Mouse (Mus musculus) liver, embryonic 13.5 days (tissue): ENCODE measurements around the gene Creb1. TPM values are rescaled to one million over a fixed set of nuclear protein-coding genes. Genes with fewer than 3 reads are reported as not detected.
"Not testable (repeated sequence)": the region's sequence is repeated elsewhere in the genome, so short reads cannot be mapped to it uniquely, and the experiment has no call there.

Experiments used
- ATAC-seq: fragments of 200-750 bp; cut with Nextera tagmentation; 2 replicates; pipeline ENCODE4 v1.8.0; 2017; ENCODE audit warnings: low read depth, mild to moderate bottlenecking, moderate number of reproducible peaks, moderate library complexity
- DNase-seq: peaks from one replicate; pipeline ENCODE4 v3.0.0; 2022
- H3K27ac ChIP-seq: fragments of 300-500 bp; sonication (generic); 2 replicates; pipeline ENCODE4 v1.5.1; 2015; ENCODE audit warnings: moderate library complexity, mild to moderate bottlenecking, inconsistent platforms
- H3K27me3 ChIP-seq: fragments of 300-500 bp; sonication (generic); 2 replicates; pipeline ENCODE4 v1.6.1; 2015; ENCODE audit warnings: mild to moderate bottlenecking, inconsistent platforms
- H3K36me3 ChIP-seq: fragments of 300-500 bp; sonication (generic); 2 replicates; pipeline ENCODE4 v1.6.1; 2015; ENCODE audit warnings: mild to moderate bottlenecking, inconsistent platforms
- H3K4me1 ChIP-seq: fragments of 300-500 bp; sonication (generic); replicated peaks from 2 replicates; pipeline ENCODE4 v1.6.1; 2015; ENCODE audit warnings: inconsistent platforms
- H3K4me2 ChIP-seq: fragments of 300-500 bp; sonication (generic); 2 replicates; pipeline ENCODE4 v1.6.1; 2015; ENCODE audit warnings: inconsistent platforms, mild to moderate bottlenecking, moderate library complexity
- H3K4me3 ChIP-seq: fragments of 300-500 bp; sonication (generic); replicated peaks from 2 replicates; pipeline ENCODE4 v1.5.1; 2015; ENCODE audit warnings: mild to moderate bottlenecking, inconsistent platforms
- H3K9ac ChIP-seq: fragments of 300-500 bp; sonication (generic); 2 replicates; pipeline ENCODE4 v1.6.1; 2015; ENCODE audit warnings: mild to moderate bottlenecking, inconsistent platforms
- H3K9me3 ChIP-seq: fragments of 300-500 bp; sonication (generic); replicated peaks from 2 replicates; pipeline ENCODE4 v1.6.1; 2016; ENCODE audit warnings: inconsistent platforms
- WGBS: fragments of 180-500 bp; shearing (Covaris S2); methylation state at CpG from one replicate; pipeline ENCODE4 v1.1.7; 2015; ENCODE audit not compliant: insufficient replicate concordance; 5-methylcytosine and 5-hydroxymethylcytosine counted together
- polyA plus RNA-seq: library from polyadenylated mRNA; unstranded; fragments of >200 nt; fragmentation: Nextera tagmentation; extraction: Ambion mirVana; gene quantifications from 2 replicates; pipeline ENCODE4 v1.2.1, GENCODE M21; 2015

The Creb1 gene
- polyA plus RNA-seq, 1 experiment from 2014 or later = 11.4 TPM

DNA sequence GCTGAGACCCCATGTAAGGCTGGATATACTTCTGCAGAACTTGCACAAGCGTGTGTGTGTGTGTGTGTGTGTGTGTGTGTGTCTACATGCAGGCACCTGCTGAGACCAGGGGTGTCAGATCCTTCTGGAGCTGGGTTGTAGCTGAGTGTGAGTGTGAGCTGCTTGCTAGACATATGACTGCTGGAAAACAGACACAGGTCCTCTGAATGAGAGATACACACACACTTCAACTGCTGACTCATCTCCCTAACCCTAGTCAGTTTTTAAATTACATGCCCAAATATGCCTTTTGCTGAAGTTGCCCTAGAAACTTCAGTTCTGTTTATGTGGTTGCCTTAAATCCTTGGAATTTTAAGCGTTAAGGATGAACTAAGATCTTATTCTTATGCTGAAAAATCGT lies 13.6 kb downstream of the Creb1 start:
- Histone ChIP-seq H3K27ac (no peak overlapping the region), H3K4me1 (peaks cover 4% of the 10 kb centered on the region), H3K36me3 (peaks cover 10% of the 10 kb centered on the region; the same call in 1 of the 2 replicates), H3K4me2 (no peak overlapping the region), H3K9me3 (no peaks in the 10 kb centered on the region), H3K27me3 (no peaks in the 10 kb centered on the region), H3K4me3 (no peak overlapping the region), H3K9ac (no peak overlapping the region)
- 74% methylated on average over 3 of the region's 3 CpGs for WGBS
- no peak for DNase-seq
- ATAC-seq = no peak

DNA sequence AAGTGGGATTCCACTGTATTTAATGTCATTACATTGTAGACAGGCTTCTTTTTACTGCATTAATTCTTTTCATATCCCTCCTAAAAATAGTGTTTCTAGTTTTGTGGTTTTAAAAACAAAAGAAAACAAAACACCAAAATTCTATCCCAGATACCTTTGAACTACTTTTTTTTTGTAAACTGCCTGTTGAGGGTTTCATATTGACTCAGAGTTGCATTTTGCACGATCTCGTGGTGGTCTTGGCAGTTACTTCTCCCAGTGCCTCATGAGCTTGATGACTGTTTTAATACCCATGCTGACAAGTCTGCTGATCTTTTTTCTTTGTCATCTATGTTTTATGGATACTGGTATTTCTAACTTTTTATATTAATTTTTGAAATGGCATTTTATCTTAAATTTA lies 16.9 kb downstream of the Creb1 start:
- Histone ChIP-seq H3K36me3 (peaks cover 24% of the 10 kb centered on the region), H3K4me2 (no peak overlapping the region), H3K27me3 (no peaks in the 10 kb centered on the region), H3K27ac (no peak overlapping the region), H3K4me3 (no peak overlapping the region), H3K4me1 (peaks cover 4% of the 10 kb centered on the region), H3K9ac (no peak overlapping the region), H3K9me3 (no peaks in the 10 kb centered on the region)
- no peak for DNase-seq
- ATAC-seq = no peak
- 63% methylated on average over 2 of the region's 2 CpGs for WGBS

DNA sequence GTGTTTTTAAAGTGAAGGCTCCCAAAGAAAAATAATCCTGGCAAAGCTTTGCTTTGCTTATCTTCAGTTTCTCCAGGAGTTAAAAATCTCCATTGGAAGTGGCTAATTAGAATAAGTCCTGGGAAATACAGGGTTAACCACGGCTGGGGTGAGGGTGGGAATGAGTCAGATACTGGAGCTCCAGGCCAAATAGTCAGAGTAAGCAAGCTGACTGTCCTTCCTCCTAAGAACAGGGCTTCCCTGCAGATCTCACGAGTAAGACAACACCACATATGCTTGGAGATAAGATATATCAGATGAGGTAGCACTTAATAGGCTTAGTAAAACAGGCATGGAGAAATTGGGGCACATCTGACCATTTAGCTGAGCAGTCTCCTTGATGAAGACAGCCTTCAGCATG lies 19.5 kb downstream of the Creb1 start:
- no peaks in the 10 kb centered on the region for H3K27me3 ChIP-seq
- no peaks in the 10 kb centered on the region for H3K9me3 ChIP-seq
- H3K36me3 ChIP-seq = peaks cover 31% of the 10 kb centered on the region
- 34% methylated on average over 2 of the region's 2 CpGs for WGBS
- no peak overlapping the region for H3K4me2 ChIP-seq
- no peak overlapping the region for H3K4me3 ChIP-seq
- no peak overlapping the region for H3K9ac ChIP-seq
- no peak overlapping the region for H3K27ac ChIP-seq
- no peaks in the 10 kb centered on the region for H3K4me1 ChIP-seq
- DNase-seq = no peak
- no peak for ATAC-seq

DNA sequence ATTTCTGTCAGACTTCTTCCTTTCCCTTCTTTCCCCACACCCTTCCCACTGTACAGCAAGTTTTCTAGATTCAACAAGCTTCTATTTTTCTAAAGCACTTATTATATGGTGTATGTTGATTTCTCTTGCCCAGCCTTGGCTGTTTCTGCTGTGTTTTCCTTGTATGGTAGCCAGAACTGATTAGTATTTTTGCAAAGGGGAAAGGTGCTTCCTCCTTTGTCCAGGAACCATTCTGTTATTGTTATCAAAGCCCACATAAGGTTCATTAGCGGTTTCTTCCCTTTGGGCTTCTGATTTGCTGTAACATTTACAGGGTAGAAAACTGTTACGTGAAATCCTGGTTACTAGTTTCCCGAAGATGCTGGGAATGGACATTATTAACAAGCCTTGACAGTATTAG lies 27.7 kb downstream of the Creb1 start:
- H3K36me3 ChIP-seq = peaks cover 28% of the 10 kb centered on the region
- H3K4me3 ChIP-seq = no peak overlapping the region
- 78% methylated on average over 3 of the region's 3 CpGs for WGBS
- no peak overlapping the region for H3K4me2 ChIP-seq
- DNase-seq = no peak
- no peak overlapping the region for H3K9ac ChIP-seq
- H3K9me3 ChIP-seq = no peaks in the 10 kb centered on the region
- no peak for ATAC-seq
- no peaks in the 10 kb centered on the region for H3K27me3 ChIP-seq
- no peaks in the 10 kb centered on the region for H3K4me1 ChIP-seq
- H3K27ac ChIP-seq = no peak overlapping the region

DNA sequence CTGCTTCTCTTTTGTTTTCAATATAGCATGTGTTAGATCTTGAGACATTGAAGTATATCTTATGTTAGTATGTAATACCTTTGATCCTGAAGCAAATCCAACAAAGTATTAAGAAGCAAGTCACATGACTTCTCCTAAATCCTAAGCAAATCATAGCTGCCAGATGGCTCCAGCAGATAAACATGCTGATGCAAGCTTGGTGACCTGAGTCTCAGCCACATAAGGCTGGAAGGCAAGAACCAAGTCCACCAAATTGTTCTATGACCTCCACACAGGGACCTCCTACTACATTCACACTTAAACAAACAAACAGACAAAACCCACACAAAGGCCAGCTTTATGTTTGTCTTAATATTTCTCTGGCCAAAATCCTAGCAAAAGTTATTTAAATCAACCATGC lies 35.8 kb downstream of the Creb1 start:
- no peak overlapping the region for H3K27ac ChIP-seq
- H3K9me3 ChIP-seq = no peaks in the 10 kb centered on the region
- H3K27me3 ChIP-seq = no peaks in the 10 kb centered on the region
- DNase-seq (no peak), ATAC-seq (no peak)
- H3K4me3 ChIP-seq = no peak overlapping the region
- no peaks in the 10 kb centered on the region for H3K4me1 ChIP-seq
- H3K4me2 ChIP-seq = no peak overlapping the region
- H3K9ac ChIP-seq = no peak overlapping the region
- H3K36me3 ChIP-seq = peaks cover 39% of the 10 kb centered on the region

DNA sequence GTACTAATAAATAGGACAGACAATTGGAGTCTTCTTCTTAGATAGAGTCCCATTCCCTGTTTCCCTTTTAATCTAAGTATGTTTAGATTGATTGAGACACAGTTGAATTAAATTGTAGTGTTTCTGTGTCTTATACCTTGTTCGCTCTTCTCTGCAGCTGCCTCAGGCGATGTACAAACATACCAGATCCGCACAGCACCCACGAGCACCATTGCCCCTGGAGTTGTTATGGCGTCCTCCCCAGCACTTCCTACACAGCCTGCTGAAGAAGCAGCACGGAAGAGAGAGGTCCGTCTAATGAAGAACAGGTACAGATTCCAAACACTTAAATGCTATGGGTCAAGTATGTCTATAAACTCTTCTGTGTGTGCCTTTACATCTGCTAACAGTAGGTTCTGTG lies 43.6 kb downstream of the Creb1 start:
- Histone ChIP-seq H3K27ac (no peak overlapping the region), H3K36me3 (peaks cover 51% of the 10 kb centered on the region), H3K4me3 (no peak overlapping the region), H3K9me3 (no peaks in the 10 kb centered on the region), H3K9ac (no peak overlapping the region), H3K4me2 (no peak overlapping the region), H3K27me3 (no peaks in the 10 kb centered on the region), H3K4me1 (no peaks in the 10 kb centered on the region)
- ATAC-seq (no peak), DNase-seq (no peak)
- WGBS = 89% methylated on average over 7 of the region's 7 CpGs

DNA sequence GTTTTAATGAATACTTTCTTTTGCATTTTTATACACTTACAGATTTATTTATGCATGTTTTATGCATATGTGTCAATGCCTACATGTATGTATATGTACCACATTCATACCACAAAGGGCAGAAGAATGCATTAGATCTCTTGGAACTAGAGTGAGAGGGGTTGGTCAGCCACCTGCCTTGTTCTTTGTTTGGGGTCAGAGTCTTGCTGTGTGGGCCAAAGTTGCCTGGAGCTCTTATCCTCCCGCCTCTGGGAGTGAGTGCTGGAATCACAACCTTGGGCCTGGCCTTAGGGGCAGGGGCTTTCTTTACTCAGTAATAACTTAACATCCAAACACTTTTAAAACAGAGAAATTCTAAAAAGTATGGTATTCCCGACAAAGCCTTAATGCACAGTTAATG lies 44.3 kb downstream of the Creb1 start:
- WGBS = 89% methylated on average over 2 of the region's 2 CpGs

DNA sequence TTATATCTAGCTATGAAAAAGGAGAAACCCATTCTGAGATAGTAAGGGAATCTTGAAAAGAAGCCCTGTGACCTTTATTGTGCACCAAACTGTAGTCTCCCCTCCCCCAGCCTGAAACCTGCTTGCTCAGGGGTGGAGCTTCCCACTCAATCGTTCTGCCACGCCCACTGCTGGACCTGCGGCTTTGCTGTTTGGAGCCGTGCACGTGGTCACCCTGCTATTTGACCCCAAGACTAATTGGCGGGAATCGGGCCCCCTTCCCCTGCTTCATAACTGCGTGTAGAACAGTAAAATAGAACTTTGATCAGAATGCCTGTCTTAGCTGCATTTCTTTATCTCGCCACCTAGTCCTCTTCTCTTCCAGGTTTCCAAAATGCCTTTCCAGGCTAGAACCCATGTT lies 45.5 kb downstream of the Creb1 start:
- ATAC-seq, H3K9ac ChIP-seq, H3K9me3 ChIP-seq, H3K4me3 ChIP-seq, H3K27me3 ChIP-seq, H3K4me2 ChIP-seq, H3K4me1 ChIP-seq, H3K27ac ChIP-seq: not testable (repeated sequence)
- DNase-seq = peak; percentile 6
- WGBS = 68% methylated on average over 9 of the region's 9 CpGs
- H3K36me3 ChIP-seq = peaks cover 56% of the 10 kb centered on the region

More for the DNA sequence above, 44.3 kb downstream of the Creb1 start:
- H3K9me3 ChIP-seq = no peaks in the 10 kb centered on the region
- H3K36me3 ChIP-seq = peaks cover 54% of the 10 kb centered on the region
- no peaks in the 10 kb centered on the region for H3K4me1 ChIP-seq
- H3K27ac ChIP-seq = no peak overlapping the region
- no peaks in the 10 kb centered on the region for H3K27me3 ChIP-seq
- no peak for DNase-seq
- H3K4me3 ChIP-seq = no peak overlapping the region
- H3K4me2 ChIP-seq = no peak overlapping the region
- ATAC-seq = no peak
- no peak overlapping the region for H3K9ac ChIP-seq

DNA sequence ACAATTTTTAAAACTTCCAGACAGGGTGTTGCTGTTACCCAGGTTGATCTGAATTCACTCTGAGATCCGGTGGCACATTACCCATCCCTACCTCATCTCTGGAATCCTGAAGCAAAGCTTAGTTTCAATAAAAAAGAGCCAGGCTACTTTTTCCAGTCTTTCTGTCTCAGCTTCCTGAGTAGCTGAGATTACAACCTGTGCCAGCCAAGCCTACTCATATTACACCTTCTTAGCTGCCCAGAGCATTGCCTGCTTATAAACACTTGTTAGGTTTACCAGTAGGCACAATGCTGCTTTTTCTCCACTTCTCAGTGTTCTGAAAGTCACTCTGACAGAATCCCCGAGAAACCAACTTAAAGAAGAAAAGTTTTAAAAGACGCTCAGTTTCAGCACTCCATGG lies 46.4 kb downstream of the Creb1 start:
- Histone ChIP-seq H3K36me3 (peaks cover 53% of the 10 kb centered on the region), H3K4me3 (no peak overlapping the region), H3K27ac (no peak overlapping the region), H3K27me3 (no peaks in the 10 kb centered on the region), H3K9ac (no peak overlapping the region), H3K4me2 (no peak overlapping the region), H3K4me1 (no peaks in the 10 kb centered on the region), H3K9me3 (no peaks in the 10 kb centered on the region)
- DNase-seq (no peak), ATAC-seq (no peak)
- 85% methylated on average over 3 of the region's 3 CpGs for WGBS

DNA sequence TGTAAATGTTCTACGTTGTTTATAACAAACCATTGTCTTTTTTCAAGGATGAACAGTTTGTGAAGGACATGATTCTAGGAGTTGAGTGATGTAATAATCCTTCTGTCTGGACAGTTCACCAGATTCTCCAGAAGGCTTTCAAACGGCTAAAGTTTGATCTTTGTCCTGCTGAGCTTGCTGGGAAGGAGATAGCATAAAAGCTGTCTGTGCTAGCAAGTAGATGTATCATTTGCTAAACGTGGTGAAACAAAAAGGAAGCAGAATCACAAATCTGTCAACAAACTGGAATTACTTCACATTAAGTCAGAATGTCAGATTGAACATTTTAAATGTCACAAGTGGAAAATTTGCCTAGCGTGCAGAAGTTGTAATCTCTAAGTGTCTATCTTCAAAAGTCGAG lies 66.5 kb downstream of the Creb1 start:
- Histone ChIP-seq H3K4me1 (0 out of 2 replicates have a peak, but pooled peaks cover 10% of the 10 kb centered on the region), H3K9me3 (no peaks in the 10 kb centered on the region), H3K27me3 (no peaks in the 10 kb centered on the region), H3K36me3 (peaks cover 23% of the 10 kb centered on the region), H3K27ac (no peak overlapping the region), H3K4me3 (no peak overlapping the region), H3K4me2 (no peak overlapping the region), H3K9ac (no peak overlapping the region)
- no peak for ATAC-seq
- 54% methylated on average over 5 of the region's 5 CpGs for WGBS
- DNase-seq = no peak

DNA sequence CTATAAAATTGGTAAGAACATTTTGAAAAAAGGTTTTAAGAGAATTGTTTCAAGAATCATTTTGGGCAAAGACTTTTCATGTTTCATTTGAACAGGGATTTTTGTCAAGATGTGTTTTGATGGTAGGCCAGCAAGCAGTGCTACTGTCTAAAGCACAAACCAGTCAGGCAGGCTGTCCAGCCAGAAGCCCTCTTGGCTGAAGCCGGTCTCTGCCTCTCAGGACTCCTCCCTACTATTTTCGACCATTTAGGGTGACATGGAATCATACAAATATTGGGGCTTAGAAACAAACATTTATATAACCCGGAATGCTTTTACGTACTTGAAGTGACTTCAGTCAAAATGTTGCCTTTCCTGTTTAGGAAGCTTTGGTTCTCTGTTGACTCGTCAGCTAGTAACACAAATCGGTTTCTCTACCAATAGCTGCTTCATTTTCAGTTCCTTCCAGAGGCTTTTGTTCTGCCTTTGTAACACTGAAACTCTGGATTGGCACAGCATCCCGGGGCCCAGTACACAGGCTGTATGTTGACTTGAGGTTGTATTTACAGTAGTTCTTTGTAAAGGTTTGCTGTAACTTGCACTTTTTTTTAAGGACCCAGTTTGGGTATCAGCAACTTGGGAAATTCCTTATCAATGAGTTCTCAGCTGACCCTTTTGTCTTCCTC lies 68.1 kb downstream of the Creb1 start:
- WGBS = 80% methylated on average over 7 of the region's 7 CpGs
- Histone ChIP-seq H3K27ac (no peak overlapping the region), H3K4me3 (no peak overlapping the region), H3K27me3 (no peaks in the 10 kb centered on the region), H3K36me3 (peaks cover 31% of the 10 kb centered on the region), H3K9me3 (no peaks in the 10 kb centered on the region), H3K4me2 (no peak overlapping the region), H3K9ac (no peak overlapping the region), H3K4me1 (peaks cover 11% of the 10 kb centered on the region)
- ATAC-seq = no peak
- no peak for DNase-seq

DNA sequence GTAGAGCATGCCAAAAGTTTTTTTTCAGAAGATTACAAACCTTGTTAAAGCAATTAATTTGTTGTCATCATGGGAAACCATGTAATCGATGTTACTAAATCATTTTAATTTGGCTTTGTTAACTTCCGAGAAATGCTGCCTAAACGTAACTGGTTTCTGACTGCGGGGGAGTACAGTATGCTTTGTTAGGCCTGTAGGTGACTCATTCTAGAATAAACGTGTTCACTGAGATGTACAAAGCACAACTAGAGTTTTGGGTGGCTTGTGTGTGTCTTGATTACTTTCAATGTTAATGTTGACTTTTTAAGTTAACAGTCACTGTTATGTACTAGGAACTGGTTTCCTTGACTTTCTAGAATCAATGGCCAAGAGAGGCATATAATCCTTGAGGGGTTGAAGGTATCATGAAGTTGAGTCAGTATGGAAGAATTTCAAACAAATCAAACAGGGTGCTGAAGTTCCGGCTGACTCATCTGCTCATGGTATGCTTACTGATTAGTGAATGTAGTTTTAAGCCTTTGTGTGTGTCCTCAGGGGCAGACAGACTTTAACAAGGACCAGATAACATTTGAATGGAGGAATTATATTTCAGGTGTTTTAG lies 68.9 kb downstream of the Creb1 start:
- ATAC-seq = no peak
- Histone ChIP-seq H3K4me2 (no peak overlapping the region), H3K27ac (no peak overlapping the region), H3K4me1 (peaks cover 18% of the 10 kb centered on the region), H3K4me3 (no peak overlapping the region), H3K9me3 (no peaks in the 10 kb centered on the region), H3K27me3 (no peaks in the 10 kb centered on the region), H3K9ac (no peak overlapping the region), H3K36me3 (peaks cover 30% of the 10 kb centered on the region)
- no peak for DNase-seq
- 84% methylated on average over 6 of the region's 6 CpGs for WGBS
